Mouse (Mus musculus) erythroblast, embryonic 14.5 days (primary cell): Measurements from ENCODE around the gene Ppfia3. TPM values are rescaled to one million over a fixed set of nuclear protein-coding genes. Genes with fewer than 3 reads are reported as not detected.

Experiments
- H3K27me3 ChIP-seq: 2 replicates; pipeline ENCODE4 v1.6.1; 2012; ENCODE audit warnings: inconsistent platforms; ENCODE audit not compliant: control insufficient read depth
- H3K36me3 ChIP-seq: 2 replicates; pipeline ENCODE4 v1.6.1; 2012; ENCODE audit warnings: mild to moderate bottlenecking, inconsistent platforms; ENCODE audit not compliant: control insufficient read depth
- H3K4me1 ChIP-seq: 2 replicates; pipeline ENCODE4 v1.6.1; 2012; ENCODE audit warnings: inconsistent platforms; ENCODE audit not compliant: control insufficient read depth
- H3K4me3 ChIP-seq: replicated peaks from 2 replicates; pipeline ENCODE3; 2012; ENCODE audit warnings: moderate library complexity, mild to moderate bottlenecking, inconsistent platforms
- H3K9me3 ChIP-seq: 2 replicates; pipeline ENCODE4 v1.6.1; 2012; ENCODE audit warnings: low read length, inconsistent platforms, mixed read lengths; ENCODE audit not compliant: control insufficient read depth
- GATA1 ChIP-seq: IDR thresholded peaks from 2 replicates; pipeline ENCODE4 v1.6.1; 2012; ENCODE audit warnings: low read length, inconsistent platforms, mixed read lengths
- TAL1 ChIP-seq: IDR thresholded peaks from 3 replicates; pipeline ENCODE4 v1.6.1; 2012; ENCODE audit warnings: low read length, inconsistent platforms, mixed read lengths
- polyA plus RNA-seq: library from polyadenylated mRNA; stranded (reverse); fragments of >175 nt; gene quantifications from 2 replicates; pipeline ENCODE4 v1.2.3, GENCODE M21; 2012

Ppfia3 gene
- polyA plus RNA-seq, 1 experiment = 0.13 TPM

DNA sequence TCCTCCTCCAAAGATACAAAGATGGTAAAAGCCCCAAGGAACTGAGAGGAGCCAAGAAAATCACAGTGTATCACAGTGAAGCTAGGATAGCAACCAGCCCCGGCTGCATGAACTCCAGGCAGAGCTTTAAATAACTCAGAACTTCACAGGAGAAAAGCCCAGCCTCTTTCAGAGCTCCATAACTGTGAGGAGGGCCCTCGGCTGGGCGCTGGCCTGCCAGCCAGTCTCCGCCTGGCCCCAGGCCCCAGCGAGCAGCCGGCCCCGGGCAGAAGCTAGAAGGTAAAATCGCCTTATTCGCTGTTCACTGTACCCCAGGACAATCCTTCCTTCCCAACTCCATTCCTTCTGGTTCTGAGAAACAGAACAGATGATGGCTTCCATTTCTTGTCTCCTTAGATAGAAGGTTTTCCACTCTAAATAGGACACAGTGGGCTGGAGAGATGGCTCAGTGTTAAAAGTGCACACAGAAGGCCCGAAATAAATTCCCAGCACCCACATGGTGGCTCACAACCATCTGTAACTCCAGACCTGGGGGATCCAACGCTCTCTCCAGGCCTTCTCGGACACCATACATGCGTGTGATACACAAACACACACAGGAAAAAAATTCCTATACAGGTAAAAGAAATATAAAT is 37.9 kb downstream of the Ppfia3 start:
- no peak overlapping the region for H3K4me3 ChIP-seq
- peaks cover 9% of the 10 kb centered on the region for H3K9me3 ChIP-seq
- TF ChIP-seq TAL1 = no peak
- TF ChIP-seq GATA1 = no peak
- peaks cover 10% of the 10 kb centered on the region for H3K4me1 ChIP-seq
- no peaks in the 10 kb centered on the region for H3K36me3 ChIP-seq
- H3K27me3 ChIP-seq = peaks cover 22% of the 10 kb centered on the region

DNA sequence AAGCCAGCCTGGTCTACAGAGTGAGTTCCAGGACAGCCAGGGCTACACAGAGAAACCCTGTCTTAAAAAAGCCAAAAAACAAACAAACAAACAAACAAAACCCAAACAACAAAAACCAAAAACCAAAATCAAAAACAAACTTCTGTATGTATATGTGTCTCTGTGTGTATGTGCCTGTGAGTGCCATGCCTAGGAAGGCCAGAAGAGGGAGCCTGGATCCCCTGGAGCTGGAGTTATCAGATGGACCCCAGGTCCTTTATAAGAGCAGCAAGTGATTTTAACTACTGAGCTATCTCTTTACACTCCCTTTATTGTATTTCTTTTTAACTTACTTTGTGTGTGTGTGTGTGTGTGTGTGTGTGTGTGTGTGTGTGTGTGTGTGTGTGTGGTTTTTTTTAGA is 41.0 kb downstream of the Ppfia3 start:
- H3K4me3 ChIP-seq = no peak overlapping the region
- no peaks in the 10 kb centered on the region for H3K4me1 ChIP-seq
- no peaks in the 10 kb centered on the region for H3K27me3 ChIP-seq
- TF ChIP-seq GATA1 (no peak), TAL1 (no peak)
- peaks cover 11% of the 10 kb centered on the region for H3K9me3 ChIP-seq
- no peaks in the 10 kb centered on the region for H3K36me3 ChIP-seq

DNA sequence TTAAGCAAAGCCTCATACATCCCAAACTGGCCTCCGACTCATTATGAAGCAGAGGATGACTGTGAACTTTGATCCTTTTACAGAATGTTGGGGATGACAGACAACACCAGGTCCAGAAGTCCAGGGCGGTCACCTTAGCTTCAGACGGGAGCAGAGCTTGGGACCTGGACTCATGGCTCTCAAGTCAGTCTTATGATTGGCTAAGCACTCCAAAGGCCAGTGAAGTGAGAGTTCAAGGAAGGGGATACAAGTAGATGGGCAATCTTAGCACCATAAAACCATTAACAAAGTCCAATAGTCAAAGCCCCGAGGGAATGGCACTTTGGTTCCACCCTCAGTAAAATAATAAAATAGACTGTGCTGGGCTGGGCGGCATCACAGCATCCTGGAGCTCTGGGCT is 43.8 kb downstream of the Ppfia3 start:
- Histone ChIP-seq H3K36me3 (no peaks in the 10 kb centered on the region), H3K4me1 (no peaks in the 10 kb centered on the region), H3K4me3 (no peak overlapping the region), H3K27me3 (no peaks in the 10 kb centered on the region), H3K9me3 (peaks cover 11% of the 10 kb centered on the region)
- TF ChIP-seq TAL1 (no peak), GATA1 (no peak)

DNA sequence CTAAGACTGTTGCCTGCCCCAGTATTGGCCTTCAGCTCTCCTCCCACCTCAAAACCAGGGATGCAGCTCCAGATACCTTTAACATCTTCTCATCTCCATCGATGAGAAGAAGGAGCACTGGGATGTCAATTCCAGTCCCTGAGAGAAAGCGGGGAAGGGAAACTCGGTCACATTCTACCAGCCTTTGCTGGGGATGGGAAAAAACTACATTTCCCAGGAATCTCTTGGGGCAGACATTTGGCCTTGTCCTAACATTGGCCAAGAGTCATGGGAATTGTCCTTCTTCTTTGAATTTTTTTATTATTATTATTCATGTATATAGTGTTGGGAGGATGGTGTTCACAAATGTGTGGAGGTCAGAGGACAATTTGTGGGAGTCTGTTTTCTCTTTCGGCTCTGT is 44.6 kb downstream of the Ppfia3 start:
- H3K4me3 ChIP-seq = no peak overlapping the region
- H3K4me1 ChIP-seq = no peaks in the 10 kb centered on the region
- H3K9me3 ChIP-seq = peaks cover 11% of the 10 kb centered on the region
- H3K27me3 ChIP-seq = no peaks in the 10 kb centered on the region
- TF ChIP-seq TAL1 (no peak), GATA1 (no peak)
- no peaks in the 10 kb centered on the region for H3K36me3 ChIP-seq

DNA sequence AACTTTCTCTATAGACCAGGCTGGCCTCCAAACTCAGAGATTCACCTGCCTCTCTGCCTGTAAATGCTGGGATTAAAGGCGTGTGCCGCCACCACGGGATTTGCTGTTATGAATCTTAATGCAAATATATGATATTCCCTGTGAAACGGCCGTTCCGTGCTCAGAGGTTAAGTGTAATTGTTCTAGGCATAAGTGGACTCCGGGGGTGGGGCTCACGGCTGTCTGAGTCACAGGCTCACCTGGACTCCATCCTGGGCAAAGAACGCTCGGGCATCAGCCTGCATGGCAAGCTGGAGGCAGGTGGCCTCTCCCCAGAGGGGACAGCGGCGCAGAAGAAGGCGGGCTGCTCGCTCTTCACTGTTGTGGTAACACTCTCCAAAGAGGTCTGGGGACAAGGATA is 50.3 kb downstream of the Ppfia3 start:
- Histone ChIP-seq H3K4me3 (no peak overlapping the region), H3K9me3 (no peaks in the 10 kb centered on the region), H3K4me1 (no peaks in the 10 kb centered on the region), H3K27me3 (no peaks in the 10 kb centered on the region), H3K36me3 (no peaks in the 10 kb centered on the region)
- no peak for TF ChIP-seq TAL1
- TF ChIP-seq GATA1 = no peak

DNA sequence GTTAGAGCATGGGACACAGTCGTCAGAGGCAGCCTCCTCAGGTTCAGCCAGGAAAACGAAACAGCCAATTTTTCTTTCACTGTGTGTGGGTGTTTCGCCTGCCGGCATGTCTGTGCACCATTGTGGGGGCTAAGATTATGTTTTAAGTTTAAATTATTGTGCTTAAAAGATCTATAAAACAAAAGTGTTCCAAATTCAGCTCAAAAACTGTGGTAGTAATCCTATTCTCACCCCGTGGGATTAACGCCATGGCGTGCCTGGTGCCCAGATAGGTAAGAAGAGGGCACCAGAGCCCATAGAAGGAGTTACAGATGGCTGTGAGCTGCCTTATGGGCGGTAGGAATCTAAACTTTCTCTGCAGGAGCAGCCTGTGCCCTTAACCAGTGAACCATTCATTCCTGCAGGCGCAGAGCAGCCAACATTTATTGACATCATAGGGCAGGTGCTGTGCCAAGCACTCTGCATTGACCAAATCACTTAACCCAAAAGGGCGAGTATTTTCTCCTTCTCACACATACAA is 51.6 kb downstream of the Ppfia3 start:
- Histone ChIP-seq H3K4me3 (no peak overlapping the region), H3K27me3 (no peaks in the 10 kb centered on the region)
- TF ChIP-seq TAL1 (no peak), GATA1 (no peak)

DNA sequence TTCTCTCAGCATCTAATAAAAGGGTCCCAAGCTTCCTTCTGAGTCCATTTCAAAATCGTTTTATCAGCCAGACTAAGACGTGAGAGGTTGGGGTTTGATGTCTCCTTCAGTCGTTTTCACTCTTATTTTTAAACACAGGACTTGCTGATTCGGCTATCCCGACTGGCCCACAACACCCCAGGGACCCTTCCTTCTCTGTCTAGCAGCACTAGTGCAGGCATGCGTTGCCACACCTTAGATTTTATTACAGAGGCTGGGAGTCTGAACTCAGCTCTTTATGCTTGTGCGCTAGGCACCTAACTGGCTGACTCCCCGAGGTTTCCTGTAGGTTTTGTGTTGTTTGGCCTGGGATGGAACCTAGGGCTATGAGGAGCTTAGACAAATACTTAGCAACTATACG is 53.3 kb downstream of the Ppfia3 start:
- TF ChIP-seq GATA1 (no peak), TAL1 (no peak)
- Histone ChIP-seq H3K36me3 (no peaks in the 10 kb centered on the region), H3K4me1 (no peaks in the 10 kb centered on the region), H3K4me3 (no peak overlapping the region), H3K9me3 (no peaks in the 10 kb centered on the region), H3K27me3 (no peaks in the 10 kb centered on the region)

More for the DNA sequence above, 51.6 kb downstream of the Ppfia3 start:
- no peaks in the 10 kb centered on the region for H3K36me3 ChIP-seq
- H3K9me3 ChIP-seq = no peaks in the 10 kb centered on the region
- H3K4me1 ChIP-seq = no peaks in the 10 kb centered on the region

DNA sequence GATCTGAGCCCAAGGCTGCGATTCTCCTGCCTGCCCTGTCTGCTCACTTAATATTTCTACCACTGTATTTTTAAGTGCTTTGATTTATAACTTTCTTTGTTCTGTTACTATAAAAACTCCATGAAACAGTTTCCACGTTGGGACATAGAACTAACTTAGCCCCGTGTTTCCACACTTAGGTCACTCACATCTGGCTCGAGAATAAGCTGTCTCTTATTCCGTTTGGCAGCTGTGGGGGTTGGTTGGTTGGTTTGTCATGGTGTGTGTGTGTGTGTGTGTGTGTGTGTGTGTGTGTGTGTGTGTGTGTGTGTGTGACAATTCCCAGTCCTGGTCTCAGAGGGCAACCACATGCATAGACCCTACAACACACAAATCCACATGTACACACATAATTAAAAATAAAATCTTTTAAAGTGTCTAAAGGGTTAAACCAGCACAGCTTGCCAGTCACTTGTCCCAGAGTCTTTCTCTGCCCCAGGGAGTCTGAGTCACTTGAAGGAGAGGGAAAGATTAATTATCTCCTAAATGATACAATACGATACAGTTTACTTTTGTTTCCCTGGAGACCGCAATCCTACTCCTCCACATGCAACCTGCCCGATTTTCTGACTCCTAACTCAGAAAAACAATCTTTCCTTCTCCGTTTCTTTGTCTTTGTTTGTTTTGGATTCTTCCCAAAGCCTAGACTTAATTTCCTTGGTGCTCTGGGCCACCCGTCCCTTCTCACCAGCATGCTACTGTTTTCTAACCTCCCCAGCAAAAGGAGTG is 53.9 kb downstream of the Ppfia3 start:
- Histone ChIP-seq H3K4me3 (no peak overlapping the region), H3K9me3 (no peaks in the 10 kb centered on the region), H3K4me1 (no peaks in the 10 kb centered on the region), H3K36me3 (no peaks in the 10 kb centered on the region), H3K27me3 (no peaks in the 10 kb centered on the region)
- TF ChIP-seq TAL1 = no peak

DNA sequence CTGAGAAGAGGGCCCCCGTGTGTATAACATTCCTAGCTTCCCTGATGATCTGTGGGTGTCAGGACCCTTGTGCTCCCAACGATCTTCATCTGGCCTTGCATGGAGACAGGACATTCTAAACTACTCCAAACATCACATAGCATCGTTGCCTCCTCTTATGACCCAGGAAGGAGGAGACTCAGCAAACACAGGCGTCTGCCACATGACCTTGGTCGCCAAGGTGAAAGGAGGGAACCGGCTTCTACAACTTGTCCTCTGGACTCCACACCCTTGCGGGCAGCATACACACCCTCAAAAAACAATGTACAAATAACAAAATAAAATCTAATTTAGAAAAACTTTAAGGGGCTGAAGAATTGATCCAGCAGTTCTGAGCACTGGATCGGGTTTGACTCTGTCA is 54.8 kb downstream of the Ppfia3 start:
- Histone ChIP-seq H3K27me3 (no peaks in the 10 kb centered on the region), H3K36me3 (no peaks in the 10 kb centered on the region), H3K9me3 (no peaks in the 10 kb centered on the region), H3K4me3 (no peak overlapping the region), H3K4me1 (no peaks in the 10 kb centered on the region)
- no peak for TF ChIP-seq TAL1
- TF ChIP-seq GATA1 = no peak

DNA sequence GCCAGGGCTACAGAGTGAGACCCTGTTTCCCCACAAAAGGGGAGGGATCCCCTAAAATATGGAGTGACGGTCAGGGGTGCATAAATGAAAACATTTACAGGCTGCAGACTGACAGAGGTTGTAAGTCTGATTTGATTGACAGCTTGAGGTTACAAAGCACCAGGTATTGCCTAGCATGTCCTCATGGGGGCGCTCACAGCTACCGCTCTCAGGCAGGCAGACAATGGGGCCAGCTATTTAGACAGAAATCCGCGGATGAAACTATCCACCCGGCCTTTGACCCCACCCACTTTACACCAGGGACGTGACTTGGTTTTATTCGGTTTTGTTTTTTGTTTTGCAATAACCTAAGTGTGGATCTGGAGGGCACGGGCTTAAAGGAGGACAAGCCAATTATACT is 57.4 kb downstream of the Ppfia3 start:
- H3K27me3 ChIP-seq = no peaks in the 10 kb centered on the region
- TF ChIP-seq TAL1 (no peak), GATA1 (no peak)
- H3K4me3 ChIP-seq = no peak overlapping the region
- H3K9me3 ChIP-seq = no peaks in the 10 kb centered on the region
- H3K4me1 ChIP-seq = peaks cover 2% of the 10 kb centered on the region; the same call in 1 of the 2 replicates
- no peaks in the 10 kb centered on the region for H3K36me3 ChIP-seq
